Mouse (Mus musculus) forebrain, embryonic 16.5 days (tissue): ENCODE measurements around the gene Olfr691. TPM values are rescaled to one million over a fixed set of nuclear protein-coding genes. Genes with fewer than 3 reads are reported as not detected.

ENCODE experiments used
- polyA plus RNA-seq: library from polyadenylated mRNA; unstranded; fragments of >200 nt; fragmentation: Nextera tagmentation; extraction: Ambion mirVana; gene quantifications from 2 replicates; pipeline ENCODE4 v1.2.1, GENCODE M21; 2015

The Olfr691 gene
- polyA plus RNA-seq, 1 experiment from 2014 or later = 0.22 TPM

Other genes starting within 250 kb of the Olfr691 start
- gene Olfr680-ps1, start 249.5 kb downstream of the Olfr691 start, polyA plus RNA-seq = not detected in 2 replicates
- gene Olfr681, start 225.4 kb downstream of the Olfr691 start, polyA plus RNA-seq = not detected in 2 replicates
- gene Olfr683, start 195.3 kb downstream of the Olfr691 start, polyA plus RNA-seq = not detected in 2 replicates
- gene Olfr684, start 178.6 kb downstream of the Olfr691 start, polyA plus RNA-seq = not detected in 2 replicates
- not detected in 2 replicates for gene Olfr685, start 156.3 kb downstream of the Olfr691 start, polyA plus RNA-seq
- gene Olfr686, start 134.8 kb downstream of the Olfr691 start, polyA plus RNA-seq = not detected in 2 replicates
- gene Olfr688, start 54.2 kb downstream of the Olfr691 start, polyA plus RNA-seq = not detected in 2 replicates
- gene Olfr689, start 31.1 kb downstream of the Olfr691 start, polyA plus RNA-seq = not detected in 2 replicates
- gene Olfr690, start 8.2 kb downstream of the Olfr691 start, polyA plus RNA-seq = not detected in 2 replicates
- gene Olfr692, start 26.0 kb upstream of the Olfr691 start, polyA plus RNA-seq = not detected in 2 replicates
- gene Gm5901, start 32.8 kb upstream of the Olfr691 start, polyA plus RNA-seq = not detected in 2 replicates
- 50.1 and 53.6 TPM in 2 replicates for gene Fam160a2, start 57.8 kb upstream of the Olfr691 start, polyA plus RNA-seq
- 0.19 TPM in 1 of 2 replicates, not detected in the other for gene Cnga4, start 62.3 kb upstream of the Olfr691 start, polyA plus RNA-seq
- gene Cckbr, start 83.5 kb upstream of the Olfr691 start, polyA plus RNA-seq = 1.2 and 2.6 TPM in 2 replicates
- 24.2 and 28.3 TPM in 2 replicates for gene Cavin3, start 140.0 kb upstream of the Olfr691 start, polyA plus RNA-seq
- gene Smpd1, start 212.1 kb upstream of the Olfr691 start, polyA plus RNA-seq = 69.2 and 74.2 TPM in 2 replicates
- gene Apbb1, start 239.4 kb upstream of the Olfr691 start, polyA plus RNA-seq = 249 and 300 TPM in 2 replicates